Mouse (Mus musculus) urinary bladder, postnatal 0 days (tissue): ENCODE results near the gene Uggt2. TPM values are rescaled to one million over a fixed set of nuclear protein-coding genes. Genes with fewer than 3 reads are reported as not detected.

Experiments used
- polyA plus RNA-seq: library from polyadenylated mRNA; unstranded; fragments of >200 nt; fragmentation: Nextera tagmentation; extraction: Ambion mirVana; gene quantifications from 2 replicates; pipeline ENCODE4 v1.2.1, GENCODE M21; 2015

The Uggt2 gene
- 4.2 and 5.3 TPM in 2 replicates for polyA plus RNA-seq

GRCm38 (mm10) chr14:119098851-119099569, at the start of gene Uggt2:
Uggt2 (minus strand) TSS chr14:119099430.

GRCm38 (mm10) chr14:119137906-119138785, 38.9 kb upstream of the Uggt2 start, which contains the start of gene Hs6st3:
Hs6st3 (plus strand) TSS chr14:119138341.

GRCm38 (mm10) chr14:118937533-118938492, 161.4 kb downstream of the Uggt2 start, which contains the start of gene Dnajc3:
Dnajc3 (plus strand) TSS chr14:118937976.

Other genes starting within 250 kb of the Uggt2 start
- 6.8 and 6.9 TPM in 2 replicates for gene Dzip1, start 174.0 kb downstream of the Uggt2 start, polyA plus RNA-seq
- gene Dnajc3, start 161.5 kb downstream of the Uggt2 start, polyA plus RNA-seq = 30.5 and 37.8 TPM in 2 replicates
- gene Hs6st3, start 38.9 kb upstream of the Uggt2 start, polyA plus RNA-seq = not detected in 2 replicates